Mouse (Mus musculus): ENCODE measurements at regions not wholly inside any gene's neighbourhood (a gene's known extent, or its start where the extent isn't known, plus 50 kb on each side); places are given as distances from the start of the nearest gene placed in this dataset.
"Not testable (repeated sequence)": the region's sequence is repeated elsewhere in the genome, so short reads cannot be mapped to it uniquely, and the experiment has no call there.

GRCm38 (mm10) chr16:30683986-30684385 lies 84.5 kb downstream of the Fam43a start:
- no peak for DNase-seq (ENCODE audit: low read depth, low spot score)

- no peak for DNase-seq (ENCODE audit: low read depth, low spot score)
These were observed 87.0 kb downstream of the Fam43a start for GRCm38 (mm10) chr16:30686536-30686935.

GRCm38 (mm10) chr16:30687225-30687624 lies 87.7 kb downstream of the Fam43a start:
- DNase-seq (ENCODE audit: low read depth, low spot score) = no peak

- DNase-seq (ENCODE audit: low read depth, low spot score) = no peak
These were observed 88.2 kb downstream of the Fam43a start for GRCm38 (mm10) chr16:30687682-30688081.

GRCm38 (mm10) chr16:30690531-30690930 lies 91.0 kb downstream of the Fam43a start:
- DNase-seq (ENCODE audit: low read depth, low spot score) = no peak

GRCm38 (mm10) chr16:30691964-30692363 lies 92.4 kb downstream of the Fam43a start:
- DNase-seq (ENCODE audit: low read depth, low spot score) = no peak

GRCm38 (mm10) chr16:30692541-30693141 lies 93.1 kb downstream of the Fam43a start:
- DNase-seq (ENCODE audit: low read depth, low spot score) = no peak

GRCm38 (mm10) chr16:30693206-30693605 lies 93.7 kb downstream of the Fam43a start:
- DNase-seq (ENCODE audit: low read depth, low spot score) = no peak

- peak; percentile 59 for DNase-seq (ENCODE audit: low read depth, low spot score)
These were observed 94.5 kb downstream of the Fam43a start for GRCm38 (mm10) chr16:30693839-30694527.

GRCm38 (mm10) chr16:30695691-30696090 lies 96.2 kb downstream of the Fam43a start:
- no peak for DNase-seq (ENCODE audit: low read depth, low spot score)

- DNase-seq (ENCODE audit: low read depth, low spot score) = no peak
These were observed 97.7 kb downstream of the Fam43a start for GRCm38 (mm10) chr16:30697209-30697608.

GRCm38 (mm10) chr16:30697806-30698205 lies 98.3 kb downstream of the Fam43a start:
- DNase-seq (ENCODE audit: low read depth, low spot score) = no peak

- no peak for DNase-seq (ENCODE audit: low read depth, low spot score)
These were observed 104.3 kb downstream of the Fam43a start for GRCm38 (mm10) chr16:30703831-30704230.

- no peak for DNase-seq (ENCODE audit: low read depth, low spot score)
These were observed 110.0 kb downstream of the Fam43a start for GRCm38 (mm10) chr16:30709501-30709900.

GRCm38 (mm10) chr16:30709975-30710374 lies 110.5 kb downstream of the Fam43a start:
- DNase-seq (ENCODE audit: low read depth, low spot score) = no peak

GRCm38 (mm10) chr16:30712570-30712969 lies 113.0 kb downstream of the Fam43a start:
- no peak for DNase-seq (ENCODE audit: low read depth, low spot score)

- not testable (repeated sequence) for DNase-seq (ENCODE audit: low read depth, low spot score)
These were observed 118.1 kb downstream of the Fam43a start for GRCm38 (mm10) chr16:30717577-30717976.

- DNase-seq (ENCODE audit: low read depth, low spot score) = no peak
These were observed 121.3 kb downstream of the Fam43a start for GRCm38 (mm10) chr16:30720791-30721190.

GRCm38 (mm10) chr16:30721223-30721622 lies 121.7 kb downstream of the Fam43a start:
- no peak for DNase-seq (ENCODE audit: low read depth, low spot score)

- DNase-seq (ENCODE audit: low read depth, low spot score) = no peak
These were observed 122.8 kb downstream of the Fam43a start for GRCm38 (mm10) chr16:30722372-30722771.

GRCm38 (mm10) chr16:30724591-30724990 lies 125.1 kb downstream of the Fam43a start:
- no peak for DNase-seq (ENCODE audit: low read depth, low spot score)

- no peak for DNase-seq (ENCODE audit: low read depth, low spot score)
These were observed 133.4 kb downstream of the Fam43a start for GRCm38 (mm10) chr16:30732770-30733415.

- no peak for DNase-seq (ENCODE audit: low read depth, low spot score)
These were observed 134.0 kb downstream of the Fam43a start for GRCm38 (mm10) chr16:30733478-30733877.

Measured in WW6 (cell line).